Mouse (Mus musculus): ENCODE data around the gene Arpc1a. TPM values are rescaled to one million over a fixed set of nuclear protein-coding genes. Genes with fewer than 3 reads are reported as not detected.

Gene Arpc1a
- polyA plus RNA-seq, 1 experiment from 2014 or later: 52.3 TPM

- H3K27me3 ChIP-seq (ENCODE audit: control insufficient read depth, insufficient read depth, low read depth, low read length): no peaks in the 10 kb centered on the region
- H3K4me1 ChIP-seq (ENCODE audit: control insufficient read depth, low read depth, low read length): peaks cover 9% of the 10 kb centered on the region; the same call in 1 of the 2 replicates
- under 1% methylated on average over 47 of the region's 53 CpGs for WGBS (ENCODE audit: insufficient replicate concordance)
- peak within 1 kb of the TSS; percentile 67 for H3K4me3 ChIP-seq (ENCODE audit: low read depth, low read length)
- H3K4me2 ChIP-seq (ENCODE audit: low read depth, low read length): peak within 1 kb of the TSS; percentile 74
- peak within 1 kb of the TSS; percentile 59 for H3K27ac ChIP-seq (ENCODE audit: low read length)
- H3K9me3 ChIP-seq (replicated peaks; ENCODE audit: control insufficient read depth, low read length): no peaks in the 10 kb centered on the region
- ATAC-seq (ENCODE audit: low read depth): peak; percentile 73
- H3K9ac ChIP-seq (ENCODE audit: low read depth, low read length): peak within 1 kb of the TSS; percentile 72
- peaks cover 5% of the 10 kb centered on the region for H3K36me3 ChIP-seq (ENCODE audit: control insufficient read depth, insufficient read depth)
Observed at GRCm38 (mm10) chr5:145114071-145114605, 30.5 kb downstream of the Arpc1a start, which contains the start of gene Arpc1b. Gene Arpc1b (plus strand): TSS chr5:145114215.

- 6% methylated on average over 39 of the region's 40 CpGs for WGBS (ENCODE audit: insufficient replicate concordance)
- H3K9ac ChIP-seq (ENCODE audit: low read depth, low read length): peak overlapping the region; percentile 72
- peaks cover 9% of the 10 kb centered on the region; the same call in 1 of the 2 replicates for H3K4me1 ChIP-seq (ENCODE audit: control insufficient read depth, low read depth, low read length)
- peak overlapping the region; percentile 59 for H3K27ac ChIP-seq (ENCODE audit: low read length)
- peak overlapping the region; percentile 67 for H3K4me3 ChIP-seq (ENCODE audit: low read depth, low read length)
- H3K27me3 ChIP-seq (ENCODE audit: control insufficient read depth, insufficient read depth, low read depth, low read length): no peaks in the 10 kb centered on the region
- peak overlapping the region; percentile 74 for H3K4me2 ChIP-seq (ENCODE audit: low read depth, low read length)
- 0 out of 2 replicates have a peak, but pooled peaks cover 2% of the 10 kb centered on the region for H3K9me3 ChIP-seq (replicated peaks; ENCODE audit: control insufficient read depth, low read length)
- H3K36me3 ChIP-seq (ENCODE audit: control insufficient read depth, insufficient read depth): peaks cover 3% of the 10 kb centered on the region
- peak; percentile 41 for ATAC-seq (ENCODE audit: low read depth)
Observed at GRCm38 (mm10) chr5:145114606-145115473, 31.2 kb downstream of the Arpc1a start.

- no peak for ATAC-seq (ENCODE audit: low read depth)
- Histone ChIP-seq H3K9ac (ENCODE audit: low read depth, low read length) (peak overlapping the region; percentile 15; the same call in 1 of the 2 replicates), H3K9me3 (replicated peaks; ENCODE audit: control insufficient read depth, low read length) (0 out of 2 replicates have a peak, but pooled peaks cover 2% of the 10 kb centered on the region), H3K27ac (ENCODE audit: low read length) (peak overlapping the region; percentile 45), H3K4me1 (ENCODE audit: control insufficient read depth, low read depth, low read length) (peaks cover 9% of the 10 kb centered on the region; the same call in 1 of the 2 replicates), H3K4me2 (ENCODE audit: low read depth, low read length) (peak overlapping the region; percentile 32), H3K27me3 (ENCODE audit: control insufficient read depth, insufficient read depth, low read depth, low read length) (no peaks in the 10 kb centered on the region), H3K4me3 (ENCODE audit: low read depth, low read length) (peak overlapping the region; percentile 67), H3K36me3 (ENCODE audit: control insufficient read depth, insufficient read depth) (no peaks in the 10 kb centered on the region; the same call in 1 of the 2 replicates)
- WGBS (ENCODE audit: insufficient replicate concordance): 72% methylated on average over 5 of the region's 5 CpGs
Observed at GRCm38 (mm10) chr5:145115736-145116135, 32.1 kb downstream of the Arpc1a start.

- peak overlapping the region; percentile 67 for H3K4me3 ChIP-seq (ENCODE audit: low read depth, low read length)
- no peaks in the 10 kb centered on the region; the same call in 1 of the 2 replicates for H3K36me3 ChIP-seq (ENCODE audit: control insufficient read depth, insufficient read depth)
- peak overlapping the region; percentile 53 for H3K27ac ChIP-seq (ENCODE audit: low read length)
- H3K4me2 ChIP-seq (ENCODE audit: low read depth, low read length): peak overlapping the region; percentile 32
- ATAC-seq (ENCODE audit: low read depth): peak; percentile 20; the same call in 1 of the 2 replicates
- WGBS (ENCODE audit: insufficient replicate concordance): 7% methylated on average over 4 of the region's 4 CpGs
- no peak overlapping the region for H3K9ac ChIP-seq (ENCODE audit: low read depth, low read length)
- H3K4me1 ChIP-seq (ENCODE audit: control insufficient read depth, low read depth, low read length): peaks cover 9% of the 10 kb centered on the region; the same call in 1 of the 2 replicates
- H3K27me3 ChIP-seq (ENCODE audit: control insufficient read depth, insufficient read depth, low read depth, low read length): no peaks in the 10 kb centered on the region
- 0 out of 2 replicates have a peak, but pooled peaks cover 2% of the 10 kb centered on the region for H3K9me3 ChIP-seq (replicated peaks; ENCODE audit: control insufficient read depth, low read length)
Observed at GRCm38 (mm10) chr5:145116316-145116715, 32.7 kb downstream of the Arpc1a start.

GRCm38 (mm10) chr5:145116916-145117315 is 33.3 kb downstream of the Arpc1a start:
- H3K4me2 ChIP-seq (ENCODE audit: low read depth, low read length): peak overlapping the region; percentile 28; the same call in 1 of the 2 replicates
- H3K36me3 ChIP-seq (ENCODE audit: control insufficient read depth, insufficient read depth): no peaks in the 10 kb centered on the region; the same call in 1 of the 2 replicates
- 0 out of 2 replicates have a peak, but pooled peaks cover 2% of the 10 kb centered on the region for H3K9me3 ChIP-seq (replicated peaks; ENCODE audit: control insufficient read depth, low read length)
- H3K4me3 ChIP-seq (ENCODE audit: low read depth, low read length): peak overlapping the region; percentile 27
- peaks cover 9% of the 10 kb centered on the region; the same call in 1 of the 2 replicates for H3K4me1 ChIP-seq (ENCODE audit: control insufficient read depth, low read depth, low read length)
- peak overlapping the region; percentile 53; the same call in 1 of the 2 replicates for H3K27ac ChIP-seq (ENCODE audit: low read length)
- no peak overlapping the region for H3K9ac ChIP-seq (ENCODE audit: low read depth, low read length)
- WGBS (ENCODE audit: insufficient replicate concordance): 36% methylated on average over 10 of the region's 10 CpGs
- H3K27me3 ChIP-seq (ENCODE audit: control insufficient read depth, insufficient read depth, low read depth, low read length): no peaks in the 10 kb centered on the region
- peak; percentile 11; the same call in 1 of the 2 replicates for ATAC-seq (ENCODE audit: low read depth)

- 62% methylated on average over 6 of the region's 6 CpGs for WGBS (ENCODE audit: insufficient replicate concordance)
Observed at GRCm38 (mm10) chr5:145118005-145118404, 34.4 kb downstream of the Arpc1a start.

GRCm38 (mm10) chr5:145118461-145118860 is 34.8 kb downstream of the Arpc1a start:
- 72% methylated on average over 5 of the region's 5 CpGs for WGBS (ENCODE audit: insufficient replicate concordance)
- no peaks in the 10 kb centered on the region; the same call in 1 of the 2 replicates for H3K36me3 ChIP-seq (ENCODE audit: control insufficient read depth, insufficient read depth)
- no peaks in the 10 kb centered on the region for H3K27me3 ChIP-seq (ENCODE audit: control insufficient read depth, insufficient read depth, low read depth, low read length)
- H3K4me2 ChIP-seq (ENCODE audit: low read depth, low read length): no peak overlapping the region
- no peak overlapping the region for H3K4me3 ChIP-seq (ENCODE audit: low read depth, low read length)
- H3K9ac ChIP-seq (ENCODE audit: low read depth, low read length): no peak overlapping the region
- H3K9me3 ChIP-seq (replicated peaks; ENCODE audit: control insufficient read depth, low read length): 0 out of 2 replicates have a peak, but pooled peaks cover 2% of the 10 kb centered on the region
- H3K27ac ChIP-seq (ENCODE audit: low read length): no peak overlapping the region
- peaks cover 9% of the 10 kb centered on the region; the same call in 1 of the 2 replicates for H3K4me1 ChIP-seq (ENCODE audit: control insufficient read depth, low read depth, low read length)
- ATAC-seq (ENCODE audit: low read depth): no peak

More at GRCm38 (mm10) chr5:145118005-145118404, 34.4 kb downstream of the Arpc1a start:
- H3K4me3 ChIP-seq (ENCODE audit: low read depth, low read length): no peak overlapping the region
- no peak overlapping the region for H3K27ac ChIP-seq (ENCODE audit: low read length)
- no peak overlapping the region for H3K9ac ChIP-seq (ENCODE audit: low read depth, low read length)
- ATAC-seq (ENCODE audit: low read depth): no peak
- peaks cover 9% of the 10 kb centered on the region; the same call in 1 of the 2 replicates for H3K4me1 ChIP-seq (ENCODE audit: control insufficient read depth, low read depth, low read length)
- H3K4me2 ChIP-seq (ENCODE audit: low read depth, low read length): no peak overlapping the region
- no peaks in the 10 kb centered on the region for H3K27me3 ChIP-seq (ENCODE audit: control insufficient read depth, insufficient read depth, low read depth, low read length)
- no peaks in the 10 kb centered on the region; the same call in 1 of the 2 replicates for H3K36me3 ChIP-seq (ENCODE audit: control insufficient read depth, insufficient read depth)
- H3K9me3 ChIP-seq (replicated peaks; ENCODE audit: control insufficient read depth, low read length): 0 out of 2 replicates have a peak, but pooled peaks cover 2% of the 10 kb centered on the region

GRCm38 (mm10) chr5:145119385-145119784 is 35.8 kb downstream of the Arpc1a start:
- WGBS (ENCODE audit: insufficient replicate concordance): 84% methylated on average over 2 of the region's 2 CpGs
- Histone ChIP-seq H3K27me3 (ENCODE audit: control insufficient read depth, insufficient read depth, low read depth, low read length) (no peaks in the 10 kb centered on the region), H3K9ac (ENCODE audit: low read depth, low read length) (no peak overlapping the region), H3K4me1 (ENCODE audit: control insufficient read depth, low read depth, low read length) (peaks cover 6% of the 10 kb centered on the region; the same call in 1 of the 2 replicates), H3K4me2 (ENCODE audit: low read depth, low read length) (no peak overlapping the region), H3K4me3 (ENCODE audit: low read depth, low read length) (no peak overlapping the region), H3K27ac (ENCODE audit: low read length) (no peak overlapping the region), H3K36me3 (ENCODE audit: control insufficient read depth, insufficient read depth) (peaks cover 5% of the 10 kb centered on the region; the same call in 1 of the 2 replicates), H3K9me3 (replicated peaks; ENCODE audit: control insufficient read depth, low read length) (0 out of 2 replicates have a peak, but pooled peaks cover 2% of the 10 kb centered on the region)
- no peak for ATAC-seq (ENCODE audit: low read depth)
